Mouse (Mus musculus) embryonic facial prominence, embryonic 15.5 days (tissue): ENCODE data around the gene Vmp1. TPM values are rescaled to one million over a fixed set of nuclear protein-coding genes. Genes with fewer than 3 reads are reported as not detected.

Experiments
- ATAC-seq: fragments of 200-750 bp; cut with Nextera tagmentation; 2 replicates; pipeline ENCODE4 v1.8.0; 2017; ENCODE audit warnings: low read depth, moderate TSS enrichment; ENCODE audit not compliant: insufficient number of reproducible peaks, low FRiP score, low TSS enrichment
- H3K27ac ChIP-seq: fragments of 300-500 bp; sonication (generic); replicated peaks from 2 replicates; pipeline ENCODE4 v1.5.1; 2015; ENCODE audit warnings: mild to moderate bottlenecking, inconsistent platforms
- H3K27me3 ChIP-seq: fragments of 300-500 bp; sonication (generic); 2 replicates; pipeline ENCODE4 v1.6.1; 2015; ENCODE audit warnings: inconsistent platforms
- H3K36me3 ChIP-seq: fragments of 300-500 bp; sonication (generic); 2 replicates; pipeline ENCODE4 v1.6.1; 2015; ENCODE audit warnings: mild to moderate bottlenecking, inconsistent platforms
- H3K4me1 ChIP-seq: fragments of 300-500 bp; sonication (generic); 2 replicates; pipeline ENCODE4 v1.6.1; 2015; ENCODE audit warnings: inconsistent platforms
- H3K4me2 ChIP-seq: fragments of 300-500 bp; sonication (generic); replicated peaks from 2 replicates; pipeline ENCODE4 v1.6.1; 2015; ENCODE audit warnings: mild to moderate bottlenecking, inconsistent platforms
- H3K4me3 ChIP-seq: fragments of 300-500 bp; sonication (generic); replicated peaks from 2 replicates; pipeline ENCODE4 v1.5.1; 2015; ENCODE audit warnings: mild to moderate bottlenecking, inconsistent platforms
- H3K9ac ChIP-seq: fragments of 300-500 bp; sonication (generic); 2 replicates; pipeline ENCODE4 v1.6.1; 2015; ENCODE audit warnings: inconsistent platforms
- H3K9me3 ChIP-seq: fragments of 300-500 bp; sonication (generic); replicated peaks from 2 replicates; pipeline ENCODE4 v1.6.1; 2016; ENCODE audit warnings: inconsistent platforms
- WGBS: fragments of 180-500 bp; shearing (Covaris S2); methylation state at CpG from one replicate; pipeline ENCODE4 v1.1.7; 2015; 5-methylcytosine and 5-hydroxymethylcytosine counted together
- polyA plus RNA-seq: library from polyadenylated mRNA; unstranded; fragments of >200 nt; fragmentation: Nextera tagmentation; extraction: Ambion mirVana; gene quantifications from 2 replicates; pipeline ENCODE4 v1.2.1, GENCODE M21; 2015

Gene Vmp1
- polyA plus RNA-seq, 1 experiment from 2014 or later = 82.8 TPM

DNA sequence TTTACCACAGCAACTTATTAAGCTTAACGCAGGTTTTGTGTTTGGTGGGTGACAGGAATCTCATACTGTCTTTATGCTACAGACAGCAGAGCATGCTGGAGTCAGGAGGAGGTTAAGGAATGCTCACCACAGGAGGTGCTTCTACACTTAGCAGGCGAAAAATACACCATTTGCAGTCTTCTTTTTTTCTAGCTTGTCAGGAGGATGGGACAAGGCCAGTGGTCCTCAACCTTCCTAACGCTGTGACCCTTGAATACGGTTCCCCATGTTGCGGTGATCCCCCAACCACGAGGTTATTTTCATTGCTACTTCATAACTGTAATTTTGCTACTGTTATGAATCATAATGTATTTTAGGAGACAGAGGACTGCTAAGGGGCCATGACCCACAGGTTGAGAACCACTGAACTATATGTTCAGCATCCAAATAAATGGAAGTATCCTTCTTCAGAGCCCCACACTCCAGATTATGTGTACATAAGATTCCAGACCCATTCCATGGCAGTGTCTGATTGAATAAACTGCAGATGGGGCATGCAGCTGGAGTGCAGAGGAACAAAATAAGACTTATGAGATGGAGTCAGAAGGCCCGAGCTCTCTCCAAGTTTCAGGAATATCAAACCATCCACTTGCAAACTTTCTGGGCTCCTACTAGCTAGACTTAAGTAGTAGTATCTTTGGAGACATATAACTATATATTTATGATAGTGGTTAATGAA lies 100.9 kb downstream of the Vmp1 start:
- Histone ChIP-seq H3K4me1 (peaks cover 28% of the 10 kb centered on the region), H3K27ac (no peak overlapping the region), H3K36me3 (no peaks in the 10 kb centered on the region), H3K9me3 (no peaks in the 10 kb centered on the region), H3K9ac (no peak overlapping the region), H3K4me2 (no peak overlapping the region), H3K4me3 (no peak overlapping the region), H3K27me3 (no peaks in the 10 kb centered on the region)
- ATAC-seq = no peak
- WGBS = 84% methylated on average over 7 of the region's 7 CpGs

DNA sequence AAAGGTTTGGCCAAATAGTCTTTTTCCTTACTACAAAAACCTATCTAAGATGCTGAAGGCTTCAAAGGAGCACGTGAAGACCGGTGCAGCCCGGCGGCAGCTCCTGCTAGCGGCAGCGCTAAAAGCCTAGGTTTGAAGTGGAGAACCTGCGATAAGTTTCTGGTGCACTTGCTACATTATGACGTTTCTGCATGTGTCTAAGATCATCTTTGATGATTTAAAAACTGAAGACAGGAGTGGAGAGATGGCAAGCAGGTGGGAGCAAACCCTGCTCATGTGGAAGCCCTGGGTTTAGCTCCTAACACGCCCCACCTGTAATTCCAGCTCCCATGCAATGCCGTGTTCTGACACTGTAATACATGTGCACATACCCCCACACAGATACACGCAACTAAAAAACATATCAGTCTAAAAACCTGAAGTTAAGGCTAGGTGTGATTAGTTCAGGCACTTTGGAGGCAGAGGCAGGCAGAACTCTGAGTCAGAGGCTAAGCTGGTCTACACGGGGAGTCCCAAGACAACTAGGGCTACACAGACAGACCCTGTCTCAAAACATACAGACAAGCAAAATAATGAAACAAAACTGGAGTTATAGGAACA lies 101.6 kb downstream of the Vmp1 start:
- no peak overlapping the region for H3K4me3 ChIP-seq
- H3K9ac ChIP-seq = no peak overlapping the region
- no peaks in the 10 kb centered on the region for H3K27me3 ChIP-seq
- H3K9me3 ChIP-seq = no peaks in the 10 kb centered on the region
- no peak for ATAC-seq
- no peaks in the 10 kb centered on the region for H3K36me3 ChIP-seq
- H3K27ac ChIP-seq = no peak overlapping the region
- no peak overlapping the region for H3K4me2 ChIP-seq
- H3K4me1 ChIP-seq = peaks cover 27% of the 10 kb centered on the region
- WGBS = 87% methylated on average over 12 of the region's 12 CpGs

DNA sequence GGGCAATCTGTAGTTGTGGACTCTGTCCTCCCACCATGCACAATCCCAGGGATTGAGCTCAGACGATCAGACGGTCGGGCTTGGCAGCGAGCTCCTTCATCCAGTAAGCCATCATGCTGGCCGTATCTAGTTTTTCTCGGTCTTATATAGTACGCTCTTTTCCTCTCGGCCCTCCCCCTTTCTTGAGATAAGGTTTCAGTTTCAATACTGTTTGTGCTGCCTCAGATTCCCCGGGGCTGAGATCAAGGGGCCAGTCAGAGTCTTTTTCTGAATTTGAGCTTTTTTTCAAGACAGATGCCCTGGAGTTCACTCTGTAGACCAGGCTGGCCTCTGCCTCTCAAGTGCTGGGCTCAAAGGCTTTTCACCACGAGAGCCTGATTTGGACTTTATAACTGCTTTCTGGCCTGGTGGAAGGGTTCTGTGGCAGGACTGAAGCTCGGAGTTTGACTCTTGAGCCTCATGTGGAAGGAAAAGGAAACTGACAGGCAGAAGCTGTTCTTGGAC lies 102.3 kb downstream of the Vmp1 start:
- peaks cover 26% of the 10 kb centered on the region for H3K4me1 ChIP-seq
- no peak overlapping the region for H3K4me2 ChIP-seq
- peak overlapping the region; percentile 35; the same call in 1 of the 2 replicates for H3K27ac ChIP-seq
- H3K36me3 ChIP-seq = no peaks in the 10 kb centered on the region
- no peak overlapping the region for H3K9ac ChIP-seq
- ATAC-seq = no peak
- 22% methylated on average over 11 of the region's 11 CpGs for WGBS
- no peaks in the 10 kb centered on the region for H3K9me3 ChIP-seq
- no peaks in the 10 kb centered on the region for H3K27me3 ChIP-seq
- no peak overlapping the region for H3K4me3 ChIP-seq

DNA sequence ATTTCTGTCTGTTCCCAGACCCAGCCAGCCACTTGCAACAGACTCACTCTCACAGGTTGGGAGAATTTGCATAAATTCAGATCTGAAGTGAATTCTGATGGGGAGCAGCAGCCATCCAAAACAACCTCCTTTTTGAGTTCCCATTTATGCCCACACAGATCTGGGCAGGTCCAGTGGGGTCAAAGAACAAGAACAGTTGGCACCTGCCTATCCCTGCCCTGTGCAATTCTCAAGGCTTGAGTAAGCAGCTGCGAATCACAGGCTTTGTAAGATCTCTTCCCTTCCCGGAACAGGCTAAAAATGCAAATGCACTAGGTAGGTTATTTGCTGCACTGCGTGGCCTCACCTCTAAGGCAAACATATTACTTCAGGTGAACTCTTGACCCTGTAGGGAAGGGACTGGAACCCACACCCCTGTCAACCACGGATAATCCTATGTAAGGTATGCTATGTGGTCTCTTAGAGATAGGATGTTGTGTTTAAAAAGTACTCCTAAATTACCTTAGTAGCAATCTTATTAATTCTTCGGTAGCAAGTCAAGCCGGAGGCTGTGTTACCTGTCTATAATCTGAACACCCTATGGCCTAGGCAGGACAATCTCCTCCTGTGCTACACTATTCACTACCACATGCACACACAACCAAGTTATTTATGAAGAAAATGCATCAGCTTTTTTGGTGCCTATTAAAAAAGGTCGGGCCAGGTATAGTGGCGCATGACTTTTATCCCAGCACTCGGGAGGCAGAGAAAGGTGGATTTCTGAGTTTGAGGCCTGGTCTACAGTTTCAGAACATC lies 103.1 kb downstream of the Vmp1 start:
- ATAC-seq = no peak
- 73% methylated on average over 9 of the region's 9 CpGs for WGBS
- Histone ChIP-seq H3K27me3 (no peaks in the 10 kb centered on the region), H3K4me1 (peaks cover 26% of the 10 kb centered on the region), H3K9me3 (no peaks in the 10 kb centered on the region), H3K9ac (no peak overlapping the region), H3K4me2 (no peak overlapping the region), H3K4me3 (no peak overlapping the region), H3K27ac (peak overlapping the region; percentile 18; the same call in 1 of the 2 replicates), H3K36me3 (no peaks in the 10 kb centered on the region)

DNA sequence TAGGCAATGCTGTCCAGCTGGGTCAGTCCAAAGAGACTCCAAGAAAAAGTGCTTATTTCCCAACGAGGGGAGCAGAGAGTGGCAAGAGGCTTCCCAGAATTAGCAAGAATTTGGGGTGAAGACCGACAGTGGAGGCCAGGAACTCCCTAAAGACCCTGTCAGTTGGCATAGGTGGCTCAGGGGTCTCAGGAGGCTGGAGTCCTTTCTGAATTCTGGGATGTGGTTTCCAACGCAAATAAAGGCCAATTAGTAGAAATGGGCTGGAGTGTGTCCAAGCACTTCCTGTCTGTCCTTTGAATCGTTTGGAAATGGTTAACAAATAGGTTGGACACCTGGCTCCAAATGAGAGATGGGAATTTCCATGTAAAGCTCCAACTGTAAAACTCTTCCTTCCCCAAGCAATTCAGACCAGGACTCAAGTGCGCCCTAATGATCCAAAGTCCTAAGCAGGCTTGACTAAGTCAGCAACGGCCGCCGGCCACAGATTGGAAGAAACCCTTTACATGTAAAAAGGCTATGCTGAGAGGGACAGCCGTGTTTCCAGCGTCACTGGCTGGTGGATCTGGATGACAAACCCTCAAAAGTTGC lies 103.8 kb downstream of the Vmp1 start:
- Histone ChIP-seq H3K4me2 (no peak overlapping the region), H3K27me3 (no peaks in the 10 kb centered on the region), H3K27ac (no peak overlapping the region; the same call in 1 of the 2 replicates), H3K4me3 (no peak overlapping the region), H3K9me3 (no peaks in the 10 kb centered on the region), H3K9ac (no peak overlapping the region), H3K4me1 (peaks cover 26% of the 10 kb centered on the region), H3K36me3 (no peaks in the 10 kb centered on the region)
- ATAC-seq = no peak
- WGBS = 75% methylated on average over 10 of the region's 10 CpGs

DNA sequence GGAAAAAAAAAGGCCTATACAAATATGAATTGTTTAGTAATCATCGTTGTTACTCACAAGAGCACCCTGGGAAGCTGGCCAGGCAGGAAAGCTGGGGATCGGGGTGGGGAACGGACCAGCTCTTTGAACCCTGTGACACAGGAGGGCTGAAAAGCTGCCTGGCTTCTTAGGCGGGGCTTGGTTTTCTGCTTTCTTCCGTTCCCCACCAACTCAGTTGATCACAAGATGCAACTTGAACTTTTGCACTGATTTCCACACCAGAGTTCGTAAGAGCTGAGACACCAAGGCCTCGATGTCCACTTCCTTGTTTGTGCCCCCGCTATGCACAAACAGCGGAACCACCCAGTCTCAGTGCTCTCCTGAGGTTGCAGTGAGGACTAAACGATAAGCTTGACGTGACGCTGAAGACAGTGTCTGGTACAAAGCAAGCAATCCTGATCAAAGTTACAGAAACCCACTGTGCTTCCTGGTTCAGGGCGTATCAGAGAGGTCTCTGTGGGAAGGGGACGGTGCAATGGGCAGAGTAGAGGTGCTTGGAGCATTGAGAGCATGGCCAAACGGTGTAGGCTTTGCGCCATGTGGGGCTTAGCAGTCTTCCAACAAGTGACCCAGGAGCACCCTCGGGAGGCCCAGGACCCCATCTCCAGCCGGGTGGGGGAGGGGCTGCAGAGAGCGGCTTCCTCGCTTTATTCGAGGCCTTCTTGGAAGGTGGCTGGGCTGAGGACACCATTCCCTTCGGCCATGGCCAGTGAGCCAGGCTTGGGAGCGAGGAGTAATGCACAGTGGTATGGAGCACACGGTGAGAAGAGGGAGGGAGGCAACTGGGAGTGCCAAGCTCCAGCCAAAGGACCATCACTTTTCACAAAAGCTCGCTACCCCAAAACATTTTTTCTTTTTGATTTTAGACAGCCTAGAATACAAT lies 104.6 kb downstream of the Vmp1 start:
- WGBS = 69% methylated on average over 25 of the region's 25 CpGs
- H3K27ac ChIP-seq = peak overlapping the region; percentile 51
- H3K9ac ChIP-seq = no peak overlapping the region
- no peaks in the 10 kb centered on the region for H3K36me3 ChIP-seq
- no peaks in the 10 kb centered on the region for H3K9me3 ChIP-seq
- H3K4me2 ChIP-seq = no peak overlapping the region
- peaks cover 26% of the 10 kb centered on the region for H3K4me1 ChIP-seq
- H3K4me3 ChIP-seq = no peak overlapping the region
- H3K27me3 ChIP-seq = no peaks in the 10 kb centered on the region
- 0 out of 2 replicates have a peak, but pooled peaks have one; percentile 36 for ATAC-seq

DNA sequence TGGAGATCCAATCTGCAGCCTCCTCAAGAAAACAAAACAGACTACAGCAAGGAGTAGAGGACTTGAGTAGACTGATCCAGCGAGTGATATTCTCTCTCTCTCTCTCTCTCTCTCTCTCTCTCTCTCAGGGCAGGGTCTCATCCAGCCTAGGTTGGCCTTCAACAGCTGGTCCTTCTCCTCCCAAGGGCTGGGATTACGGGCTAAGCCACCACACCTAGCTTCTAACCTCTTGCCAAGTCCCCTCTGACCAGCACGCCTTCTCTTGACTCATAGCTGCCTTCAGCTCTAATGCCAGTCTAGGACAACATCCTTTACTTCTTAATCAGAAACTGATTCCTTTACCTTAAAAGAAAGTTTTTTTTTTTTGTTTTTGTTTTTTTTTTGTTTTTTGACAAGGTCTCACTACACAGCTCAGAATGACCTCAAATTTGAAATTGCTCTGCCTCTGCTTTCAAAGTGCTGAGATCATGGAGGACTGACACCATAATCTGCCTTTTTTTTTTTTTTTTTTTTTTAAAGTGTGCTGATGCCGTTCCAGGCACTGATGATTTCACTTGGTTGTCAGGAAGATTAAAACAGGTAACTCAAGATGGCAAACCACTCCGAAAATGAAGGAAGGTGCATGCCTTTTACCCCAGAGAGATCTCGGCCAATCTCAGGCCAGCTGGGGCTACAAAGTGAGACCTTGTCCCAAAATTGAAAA lies 105.4 kb downstream of the Vmp1 start:
- H3K4me2 ChIP-seq = no peak overlapping the region
- WGBS = 61% methylated on average over 6 of the region's 6 CpGs
- peaks cover 26% of the 10 kb centered on the region for H3K4me1 ChIP-seq
- no peak overlapping the region for H3K9ac ChIP-seq
- ATAC-seq = no peak
- peak overlapping the region; percentile 55; the same call in 1 of the 2 replicates for H3K27ac ChIP-seq
- H3K4me3 ChIP-seq = no peak overlapping the region
- no peaks in the 10 kb centered on the region for H3K27me3 ChIP-seq
- no peaks in the 10 kb centered on the region for H3K9me3 ChIP-seq
- no peaks in the 10 kb centered on the region for H3K36me3 ChIP-seq

DNA sequence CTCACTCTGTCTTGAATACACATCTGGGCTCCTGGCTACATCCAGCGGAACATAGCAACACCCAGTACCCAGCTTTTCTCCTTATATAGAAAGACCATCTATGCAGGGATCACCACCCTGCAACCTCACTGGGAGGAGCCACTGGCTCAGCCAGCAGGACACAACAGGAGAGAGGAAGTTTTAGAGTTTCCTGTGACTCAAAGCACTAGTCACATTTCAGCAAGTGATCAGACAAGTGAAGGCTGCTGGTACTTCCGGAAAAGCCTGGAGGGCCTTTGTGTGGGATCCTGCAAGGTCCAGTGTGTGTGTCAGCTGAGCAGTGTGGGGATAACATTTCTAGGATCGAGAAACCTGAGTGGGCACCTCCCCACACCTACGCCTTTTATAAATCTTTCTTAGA lies 106.4 kb downstream of the Vmp1 start:
- Histone ChIP-seq H3K36me3 (no peaks in the 10 kb centered on the region), H3K9me3 (no peaks in the 10 kb centered on the region), H3K4me1 (peaks cover 26% of the 10 kb centered on the region), H3K9ac (no peak overlapping the region), H3K4me3 (no peak overlapping the region), H3K4me2 (no peak overlapping the region), H3K27me3 (no peaks in the 10 kb centered on the region), H3K27ac (peak overlapping the region; percentile 55; the same call in 1 of the 2 replicates)
- 54% methylated on average over 4 of the region's 4 CpGs for WGBS
- ATAC-seq = no peak

DNA sequence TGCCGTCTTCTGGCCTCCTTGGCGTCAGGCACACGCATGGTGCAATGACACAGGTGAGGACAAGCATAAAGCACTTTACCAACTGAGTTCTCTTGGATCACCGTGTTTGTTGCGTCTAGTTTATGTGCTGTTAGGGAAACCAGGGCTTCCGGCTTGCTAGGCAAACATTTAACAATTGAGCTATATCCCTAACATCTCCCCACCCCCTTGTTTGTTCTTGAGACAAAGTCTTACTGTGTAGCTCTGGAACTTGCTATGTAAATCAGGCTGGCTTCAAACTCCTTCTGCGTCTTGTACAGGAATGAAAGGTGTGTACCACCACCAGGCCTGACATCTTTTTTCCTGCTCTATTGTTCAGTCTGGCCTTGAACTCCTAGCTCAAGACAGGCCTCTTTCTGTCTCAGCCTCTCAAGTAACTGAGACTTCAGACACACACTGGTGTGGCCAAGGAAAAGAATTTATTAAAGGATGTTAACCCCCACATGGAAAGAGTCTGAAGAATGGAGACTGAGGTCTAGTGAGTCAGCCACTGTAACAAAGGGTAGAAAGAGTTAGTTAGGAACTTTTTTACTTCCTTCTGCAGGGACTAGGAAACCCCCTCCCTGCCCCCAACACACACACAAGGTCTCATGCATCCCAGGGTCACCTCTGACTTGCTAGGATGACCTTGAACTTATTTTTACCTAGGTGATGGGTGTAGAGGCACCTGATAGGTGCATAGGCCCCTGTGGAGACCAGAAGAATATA lies 107.8 kb downstream of the Vmp1 start:
- H3K4me1 ChIP-seq = peaks cover 40% of the 10 kb centered on the region
- no peak overlapping the region for H3K4me2 ChIP-seq
- WGBS = 77% methylated on average over 7 of the region's 7 CpGs
- no peak overlapping the region for H3K9ac ChIP-seq
- no peak for ATAC-seq
- H3K27ac ChIP-seq = no peak overlapping the region
- no peaks in the 10 kb centered on the region for H3K27me3 ChIP-seq
- H3K4me3 ChIP-seq = no peak overlapping the region
- no peaks in the 10 kb centered on the region for H3K36me3 ChIP-seq
- no peaks in the 10 kb centered on the region for H3K9me3 ChIP-seq
